ENCODE assay signal across 30 mouse cellular contexts in the genomic region with DNA sequence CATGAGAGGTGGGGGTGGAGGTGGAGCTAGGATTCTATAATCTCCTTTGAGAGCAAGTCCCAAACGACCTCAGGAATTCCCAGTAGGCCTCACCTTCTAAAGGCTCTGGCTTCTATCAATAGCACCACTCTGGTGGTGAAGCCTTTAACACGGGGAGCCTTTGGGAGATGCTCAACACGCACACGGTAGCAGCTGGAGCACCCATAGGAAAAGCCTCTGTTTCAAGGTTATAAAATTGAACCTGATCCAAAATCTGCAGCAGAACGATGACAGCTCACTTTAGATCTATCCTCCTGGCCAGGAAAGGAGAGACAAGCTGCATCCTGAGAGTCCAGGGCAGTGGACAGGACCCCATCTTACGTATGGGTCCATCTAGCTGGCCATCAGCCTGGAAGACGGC. TPM values are rescaled to one million over a fixed set of nuclear protein-coding genes. Genes with fewer than 3 reads are reported as not detected.
DNase-seq lines count a peak whose midpoint lies in the region; ATAC-seq and TF ChIP-seq lines count a peak whose summit lies in the region.
"Had no signal": no experiment of that assay in that cellular context is flagged by ENCODE, and none has a peak within 500 bp of the region (broad histone marks: within the 10 kb centered on the region; RNA-seq: fewer than 3 reads in every experiment).

No protein-coding gene starts in this region.

- H3K27me3 ChIP-seq in heart, embryonic 12.5 days (replicated peaks) = peaks cover 13% of the 10 kb centered on the region
- H3K27me3 ChIP-seq in hindbrain, embryonic 14.5 days (ENCODE audit: control insufficient read depth, insufficient read depth, low read length) = no peaks in the 10 kb centered on the region
- no peaks in the 10 kb centered on the region for H3K27me3 ChIP-seq in hindbrain, embryonic 16.5 days (replicated peaks; ENCODE audit: control insufficient read depth, insufficient read depth, low read length)
- H3K27me3 ChIP-seq in lung, embryonic 14.5 days (ENCODE audit: insufficient read depth, low read length) = no peaks in the 10 kb centered on the region
- H3K27me3 ChIP-seq: CH12.LX; intestine, embryonic 15.5 days; limb, embryonic 15.5 days had no signal

- 32% methylated on average over 7 of the region's 7 CpGs for WGBS in heart, embryonic 12.5 days
- WGBS in hindbrain, embryonic 14.5 days = 76% methylated on average over 7 of the region's 7 CpGs
- 74% methylated on average over 7 of the region's 7 CpGs for WGBS in hindbrain, embryonic 16.5 days
- WGBS in lung, embryonic 14.5 days = 67% methylated on average over 7 of the region's 7 CpGs

- no peak for TF ChIP-seq CTCF in lung, embryonic 14.5 days (IDR thresholded peaks at IDR 0.05; ENCODE audit: low read depth)

- no peak overlapping the region for H3K27ac ChIP-seq in heart, embryonic 12.5 days (ENCODE audit: poor library complexity, severe bottlenecking)
- H3K27ac ChIP-seq in hindbrain, embryonic 14.5 days = no peak overlapping the region
- H3K27ac ChIP-seq in hindbrain, embryonic 16.5 days (ENCODE audit: low read depth, low read length) = no peak overlapping the region
- no peak overlapping the region for H3K27ac ChIP-seq in lung, embryonic 14.5 days (ENCODE audit: low read depth)
- H3K27ac ChIP-seq: embryonic facial prominence, embryonic 10.5 days; embryonic facial prominence, embryonic 15.5 days; forebrain, embryonic 13.5 days; hindbrain, embryonic 10.5 days; hindbrain, postnatal 0 days; intestine, embryonic 15.5 days; limb, embryonic 10.5 days; limb, embryonic 15.5 days; liver, embryonic 13.5 days; stomach, embryonic 15.5 days had no signal

- H3K9me3 ChIP-seq in heart, embryonic 12.5 days (replicated peaks) = no peaks in the 10 kb centered on the region
- H3K9me3 ChIP-seq in hindbrain, embryonic 14.5 days (ENCODE audit: control insufficient read depth, low read length) = no peaks in the 10 kb centered on the region
- no peaks in the 10 kb centered on the region for H3K9me3 ChIP-seq in hindbrain, embryonic 16.5 days (ENCODE audit: control insufficient read depth, low read length)
- H3K9me3 ChIP-seq in lung, embryonic 14.5 days (ENCODE audit: low read depth, low read length) = no peaks in the 10 kb centered on the region
- H3K9me3 ChIP-seq: embryonic facial prominence, embryonic 10.5 days; embryonic facial prominence, embryonic 15.5 days; forebrain, embryonic 13.5 days; hindbrain, embryonic 10.5 days; intestine, embryonic 15.5 days; limb, embryonic 10.5 days; limb, embryonic 15.5 days; liver, embryonic 13.5 days; stomach, embryonic 15.5 days had no signal

- no peaks in the 10 kb centered on the region for H3K36me3 ChIP-seq in heart, embryonic 12.5 days
- H3K36me3 ChIP-seq in hindbrain, embryonic 14.5 days (replicated peaks; ENCODE audit: control insufficient read depth, insufficient read depth) = no peaks in the 10 kb centered on the region
- H3K36me3 ChIP-seq in hindbrain, embryonic 16.5 days (ENCODE audit: control insufficient read depth, insufficient read depth, low read length) = no peaks in the 10 kb centered on the region
- H3K36me3 ChIP-seq in lung, embryonic 14.5 days (ENCODE audit: insufficient read depth) = no peaks in the 10 kb centered on the region
- H3K36me3 ChIP-seq: embryonic facial prominence, embryonic 10.5 days; embryonic facial prominence, embryonic 15.5 days; hindbrain, embryonic 10.5 days; intestine, embryonic 15.5 days; limb, embryonic 10.5 days; limb, embryonic 15.5 days; liver, embryonic 13.5 days; stomach, embryonic 15.5 days had no signal

- no peak for DNase-seq in heart, postnatal 14 days
- DNase-seq in hindbrain, embryonic 14.5 days (ENCODE audit: low spot score) = peak; percentile 21
- peak; percentile 15 for DNase-seq in lung, embryonic 14.5 days
- no peak for DNase-seq in lung, postnatal 36 days
- DNase-seq: adrenal gland, adult 8-10 months; cerebellum, adult 8-10 months; cerebellum, postnatal 25 days; gastrocnemius, postnatal 14 days; kidney, postnatal 14 days; layer of hippocampus, adult 9-11 months; liver, embryonic 13.5 days; lung, adult 2 months; right cerebral cortex, postnatal 25 days had no signal

- no peaks in the 10 kb centered on the region; the same call in 1 of the 2 replicates for H3K4me1 ChIP-seq in heart, embryonic 12.5 days (replicated peaks)
- H3K4me1 ChIP-seq in hindbrain, embryonic 14.5 days (replicated peaks; ENCODE audit: control insufficient read depth, insufficient read depth, low read length) = no peaks in the 10 kb centered on the region
- H3K4me1 ChIP-seq in hindbrain, embryonic 16.5 days (ENCODE audit: control insufficient read depth, insufficient read depth, low read depth, low read length) = no peaks in the 10 kb centered on the region
- H3K4me1 ChIP-seq in lung, embryonic 14.5 days (ENCODE audit: insufficient read depth) = no peaks in the 10 kb centered on the region
- H3K4me1 ChIP-seq: hindbrain, embryonic 10.5 days; intestine, embryonic 15.5 days; liver, embryonic 13.5 days; stomach, embryonic 15.5 days had no signal

- no peak overlapping the region for H3K4me3 ChIP-seq in heart, embryonic 12.5 days
- no peak overlapping the region for H3K4me3 ChIP-seq in hindbrain, embryonic 14.5 days (replicated peaks; ENCODE audit: low read length)
- no peak overlapping the region for H3K4me3 ChIP-seq in hindbrain, embryonic 16.5 days (ENCODE audit: low read length)
- no peak overlapping the region for H3K4me3 ChIP-seq in lung, embryonic 14.5 days (ENCODE audit: low read depth, low read length)
- H3K4me3 ChIP-seq: embryonic facial prominence, embryonic 10.5 days; embryonic facial prominence, embryonic 15.5 days; forebrain, embryonic 13.5 days; hindbrain, embryonic 10.5 days; intestine, embryonic 15.5 days; limb, embryonic 10.5 days; limb, embryonic 15.5 days; liver, embryonic 13.5 days; stomach, embryonic 15.5 days had no signal

- intact Hi-C loops in heart, postnatal 14 days (cut with DNase I) = no loop called here

- no peak overlapping the region for H3K9ac ChIP-seq in heart, embryonic 12.5 days
- no peak overlapping the region for H3K9ac ChIP-seq in hindbrain, embryonic 14.5 days
- H3K9ac ChIP-seq in hindbrain, embryonic 16.5 days (ENCODE audit: low read depth, low read length) = no peak overlapping the region
- no peak overlapping the region for H3K9ac ChIP-seq in lung, embryonic 14.5 days
- H3K9ac ChIP-seq: embryonic facial prominence, embryonic 15.5 days; forebrain, embryonic 13.5 days; intestine, embryonic 15.5 days; limb, embryonic 15.5 days; liver, embryonic 13.5 days; stomach, embryonic 15.5 days had no signal

- ATAC-seq in heart, embryonic 12.5 days (ENCODE audit: insufficient number of reproducible peaks, low FRiP score) = peak; percentile 58; the same call in 1 of the 2 replicates
- no peak for ATAC-seq in hindbrain, embryonic 14.5 days (ENCODE audit: low FRiP score)
- ATAC-seq in hindbrain, embryonic 16.5 days = no peak
- no peak for ATAC-seq in lung, embryonic 14.5 days (ENCODE audit: insufficient read depth)
- ATAC-seq: activated CD4-positive, CD25-positive, alpha-beta regulatory T cell, adult 4 months; forebrain, embryonic 13.5 days; hindbrain, postnatal 0 days; intestine, embryonic 15.5 days; midbrain, embryonic 16.5 days had no signal

- H3K4me2 ChIP-seq in heart, embryonic 12.5 days = no peak overlapping the region
- no peak overlapping the region for H3K4me2 ChIP-seq in hindbrain, embryonic 14.5 days (replicated peaks)
- no peak overlapping the region for H3K4me2 ChIP-seq in hindbrain, embryonic 16.5 days (ENCODE audit: low read length)
- no peak overlapping the region for H3K4me2 ChIP-seq in lung, embryonic 14.5 days
- H3K4me2 ChIP-seq: embryonic facial prominence, embryonic 15.5 days; forebrain, embryonic 13.5 days; intestine, embryonic 15.5 days; limb, embryonic 15.5 days; liver, embryonic 13.5 days; midbrain, embryonic 11.5 days; stomach, embryonic 15.5 days had no signal

RNA-seq across cellular contexts. Expression of gene Dlx2, which starts 53.7 kb away (rescaled TPM):
- polyA plus RNA-seq in heart, embryonic 12.5 days (2016; fragmentation: Nextera tagmentation; extraction: Ambion mirVana) = 0.39 and 0.68 TPM in 2 replicates
- total RNA-seq in heart, postnatal 14 days (2021) = not detected
- 0.23 and 0.28 TPM in 2 replicates for polyA plus RNA-seq in hindbrain, embryonic 14.5 days (2014; fragmentation: Nextera tagmentation; extraction: Ambion mirVana)
- 0.20 and 2.0 TPM in 2 replicates for polyA plus RNA-seq in hindbrain, embryonic 16.5 days (2015; fragmentation: Nextera tagmentation; extraction: Ambion mirVana)
- 0.07 TPM in 1 of 2 replicates, not detected in the other for polyA plus RNA-seq in lung, embryonic 14.5 days (2014; fragmentation: Nextera tagmentation; extraction: Ambion mirVana)
- total RNA-seq: CH12.LX; hindbrain, postnatal 0 days; megakaryocyte, adult 5-6 weeks; neutrophil, adult 5-6 weeks had no signal
- polyA plus RNA-seq: activated CD4-positive, CD25-positive, alpha-beta regulatory T cell, adult 4 months; liver, embryonic 13.5 days had no signal

Comparison
In these comparisons a context has a peak if more than half of its experiments do, and no peak if none do; other contexts are left out.
1. DNase-seq: peak in hindbrain, embryonic 14.5 days (single experiment) and lung, embryonic 14.5 days (single experiment); none in heart, postnatal 14 days (0 of 2) and lung, postnatal 36 days (single experiment).